Mouse (Mus musculus) central nervous system, embryonic 14 days (tissue): ENCODE results near the gene Cdc42ep3. TPM values are rescaled to one million over a fixed set of nuclear protein-coding genes. Genes with fewer than 3 reads are reported as not detected.

Source experiments
- polyA plus RNA-seq: library from polyadenylated mRNA; depleted of rRNA; stranded (reverse); fragments of >200 nt; gene quantifications from 2 replicates; pipeline ENCODE4 v1.2.3, GENCODE M21; 2012; rRNA removed

The Cdc42ep3 gene
- 27.9 and 36.0 TPM in 2 replicates for polyA plus RNA-seq

DNA sequence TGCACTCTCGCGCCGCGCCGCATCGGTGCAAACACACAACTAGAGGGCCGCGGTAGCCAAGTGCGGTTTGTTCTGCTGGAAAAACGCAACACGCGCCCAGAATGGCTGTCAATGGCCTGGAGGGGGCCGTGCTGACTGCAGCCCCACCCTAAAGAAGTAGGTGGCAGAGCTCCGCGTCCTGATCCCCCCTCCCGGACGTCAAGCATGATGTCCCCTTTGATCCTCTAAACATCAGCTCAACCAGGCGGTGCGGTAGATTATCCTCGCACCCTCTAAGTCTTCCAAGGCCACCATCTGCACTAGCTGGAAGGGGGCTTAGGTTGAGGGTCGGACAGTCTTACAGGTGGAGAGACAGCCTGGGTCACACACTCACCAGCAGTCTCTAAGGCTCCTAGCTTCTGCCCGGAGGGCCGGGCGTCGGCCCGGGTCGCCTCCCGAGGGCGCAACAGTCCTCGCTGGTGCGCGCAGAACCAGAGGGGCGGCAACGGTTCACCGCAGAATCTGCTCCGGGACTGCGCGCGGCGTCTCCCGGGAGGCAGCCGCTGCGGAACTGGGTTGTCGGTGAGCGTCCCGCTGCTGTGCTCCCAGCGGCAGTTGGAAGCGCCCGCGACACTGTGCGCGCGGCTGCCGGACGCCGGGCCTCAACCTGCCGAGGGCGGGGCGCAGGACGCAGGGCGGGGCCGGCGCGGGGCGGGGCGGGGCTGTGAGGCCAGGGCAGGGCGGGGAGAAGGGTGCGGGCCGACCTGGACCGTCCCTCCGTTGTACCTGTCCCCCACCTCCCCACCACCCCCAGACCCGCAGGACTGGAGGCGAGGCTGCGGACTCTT is at the start of gene Cdc42ep3:
Gene Cdc42ep3 (minus strand): TSS at position 648 of the 827 bp plus-strand sequence.

